Mouse (Mus musculus) kidney, postnatal 14 days (tissue): ENCODE results near the gene Maml2.

Experiments
- DNase-seq: peaks from one replicate; pipeline ENCODE4 v3.0.0; 2022; ENCODE audit warnings: mixed read lengths

Maml2 gene

GRCm38 (mm10) chr9:13538200-13538599, 240.4 kb downstream of the Maml2 start:
- DNase-seq = no peak

- DNase-seq = no peak
These were observed 241.8 kb downstream of the Maml2 start for GRCm38 (mm10) chr9:13539535-13539934.

GRCm38 (mm10) chr9:13540227-13540626, 242.5 kb downstream of the Maml2 start:
- no peak for DNase-seq

GRCm38 (mm10) chr9:13540781-13541180, 243.0 kb downstream of the Maml2 start:
- DNase-seq = no peak

GRCm38 (mm10) chr9:13543167-13543566, 245.4 kb downstream of the Maml2 start:
- no peak for DNase-seq

- DNase-seq = no peak
These were observed 246.4 kb downstream of the Maml2 start for GRCm38 (mm10) chr9:13544133-13544532.

- DNase-seq = no peak
These were observed 248.0 kb downstream of the Maml2 start for GRCm38 (mm10) chr9:13545726-13546125.

- DNase-seq = no peak
These were observed 252.2 kb downstream of the Maml2 start for GRCm38 (mm10) chr9:13549911-13550310.

GRCm38 (mm10) chr9:13552380-13553052, 254.8 kb downstream of the Maml2 start:
- no peak for DNase-seq

- no peak for DNase-seq
These were observed 257.0 kb downstream of the Maml2 start for GRCm38 (mm10) chr9:13554773-13555172.

- no peak for DNase-seq
These were observed 258.3 kb downstream of the Maml2 start for GRCm38 (mm10) chr9:13555973-13556481.

- no peak for DNase-seq
These were observed 258.9 kb downstream of the Maml2 start for GRCm38 (mm10) chr9:13556696-13557095.

- no peak for DNase-seq
These were observed 261.1 kb downstream of the Maml2 start for GRCm38 (mm10) chr9:13558811-13559372.

- DNase-seq = no peak
These were observed 262.9 kb downstream of the Maml2 start for GRCm38 (mm10) chr9:13560651-13561050.

GRCm38 (mm10) chr9:13561335-13561734, 263.6 kb downstream of the Maml2 start:
- no peak for DNase-seq

- peak; percentile 68 for DNase-seq
These were observed 266.0 kb downstream of the Maml2 start for GRCm38 (mm10) chr9:13563475-13564414.

GRCm38 (mm10) chr9:13565343-13566019, 267.7 kb downstream of the Maml2 start:
- DNase-seq = no peak

- DNase-seq = no peak
These were observed 268.6 kb downstream of the Maml2 start for GRCm38 (mm10) chr9:13566154-13566885.

- no peak for DNase-seq
These were observed 271.3 kb downstream of the Maml2 start for GRCm38 (mm10) chr9:13569023-13569422.

GRCm38 (mm10) chr9:13572847-13573246, 275.1 kb downstream of the Maml2 start:
- no peak for DNase-seq

- DNase-seq = peak; percentile 56
These were observed 276.3 kb downstream of the Maml2 start for GRCm38 (mm10) chr9:13574059-13574458.

- DNase-seq = peak; percentile 46
These were observed 277.2 kb downstream of the Maml2 start for GRCm38 (mm10) chr9:13574913-13575312.
